Mouse (Mus musculus): ENCODE results near the gene Ano6. TPM values are rescaled to one million over a fixed set of nuclear protein-coding genes. Genes with fewer than 3 reads are reported as not detected.

The Ano6 gene
- polyA plus RNA-seq, 1 experiment, result 104 TPM

- WGBS, result 92% methylated on average over 10 of the region's 10 CpGs
Measured at GRCm38 (mm10) chr15:95828647-95829254, 38.1 kb downstream of the Ano6 start.

GRCm38 (mm10) chr15:95829553-95830205, 39.0 kb downstream of the Ano6 start:
- DNase-seq, result no peak
- no peak for TF ChIP-seq CTCF (IDR thresholded peaks at IDR 0.05; ENCODE audit: borderline replicate concordance, control insufficient read depth, extremely low read depth, insufficient read depth, low read length, poor library complexity)
- TF ChIP-seq POLR2A (IDR thresholded peaks at IDR 0.05; ENCODE audit: control insufficient read depth, extremely low read depth, insufficient read depth, low read length, poor library complexity), result no peak
- H3K27me3 ChIP-seq (ENCODE audit: control insufficient read depth, insufficient read depth, low read length), result no peaks in the 10 kb centered on the region
- H3K27ac ChIP-seq (ENCODE audit: control insufficient read depth, insufficient read depth, low read length), result no peak overlapping the region
- H3K36me3 ChIP-seq (ENCODE audit: control insufficient read depth, insufficient read depth, low read length), result peaks cover 3% of the 10 kb centered on the region; the same call in 1 of the 2 replicates
- no peak overlapping the region for H3K4me3 ChIP-seq (ENCODE audit: control insufficient read depth, insufficient read depth, low read length)
- WGBS, result 95% methylated on average over 14 of the region's 14 CpGs
- H3K4me1 ChIP-seq (replicated peaks; ENCODE audit: control insufficient read depth, insufficient read depth, low read length), result no peaks in the 10 kb centered on the region

More at GRCm38 (mm10) chr15:95828647-95829254, 38.1 kb downstream of the Ano6 start:
- no peak for DNase-seq
- no peaks in the 10 kb centered on the region for H3K4me1 ChIP-seq (replicated peaks; ENCODE audit: control insufficient read depth, insufficient read depth, low read length)
- H3K27me3 ChIP-seq (ENCODE audit: control insufficient read depth, insufficient read depth, low read length), result no peaks in the 10 kb centered on the region
- peaks cover 8% of the 10 kb centered on the region; the same call in 1 of the 2 replicates for H3K36me3 ChIP-seq (ENCODE audit: control insufficient read depth, insufficient read depth, low read length)
- TF ChIP-seq POLR2A (IDR thresholded peaks at IDR 0.05; ENCODE audit: control insufficient read depth, extremely low read depth, insufficient read depth, low read length, poor library complexity) (no peak), CTCF (IDR thresholded peaks at IDR 0.05; ENCODE audit: borderline replicate concordance, control insufficient read depth, extremely low read depth, insufficient read depth, low read length, poor library complexity) (no peak)
- no peak overlapping the region for H3K27ac ChIP-seq (ENCODE audit: control insufficient read depth, insufficient read depth, low read length)
- no peak overlapping the region for H3K4me3 ChIP-seq (ENCODE audit: control insufficient read depth, insufficient read depth, low read length)

GRCm38 (mm10) chr15:95830206-95830560, 39.5 kb downstream of the Ano6 start:
- H3K27ac ChIP-seq (ENCODE audit: control insufficient read depth, insufficient read depth, low read length), result no peak overlapping the region; the same call in 1 of the 2 replicates
- H3K36me3 ChIP-seq (ENCODE audit: control insufficient read depth, insufficient read depth, low read length), result peaks cover 3% of the 10 kb centered on the region; the same call in 1 of the 2 replicates
- H3K27me3 ChIP-seq (ENCODE audit: control insufficient read depth, insufficient read depth, low read length), result no peaks in the 10 kb centered on the region
- WGBS, result 96% methylated on average over 12 of the region's 12 CpGs
- no peak for TF ChIP-seq POLR2A (IDR thresholded peaks at IDR 0.05; ENCODE audit: control insufficient read depth, extremely low read depth, insufficient read depth, low read length, poor library complexity)
- TF ChIP-seq CTCF (IDR thresholded peaks at IDR 0.05; ENCODE audit: borderline replicate concordance, control insufficient read depth, extremely low read depth, insufficient read depth, low read length, poor library complexity), result no peak
- DNase-seq, result no peak
- no peaks in the 10 kb centered on the region for H3K4me1 ChIP-seq (replicated peaks; ENCODE audit: control insufficient read depth, insufficient read depth, low read length)
- H3K4me3 ChIP-seq (ENCODE audit: control insufficient read depth, insufficient read depth, low read length), result no peak overlapping the region

- DNase-seq, result no peak
- Histone ChIP-seq H3K36me3 (ENCODE audit: control insufficient read depth, insufficient read depth, low read length) (0 out of 2 replicates have a peak, but pooled peaks cover 3% of the 10 kb centered on the region), H3K4me1 (replicated peaks; ENCODE audit: control insufficient read depth, insufficient read depth, low read length) (peaks cover 4% of the 10 kb centered on the region; the same call in 1 of the 2 replicates), H3K4me3 (ENCODE audit: control insufficient read depth, insufficient read depth, low read length) (no peak overlapping the region), H3K27ac (ENCODE audit: control insufficient read depth, insufficient read depth, low read length) (no peak overlapping the region), H3K27me3 (ENCODE audit: control insufficient read depth, insufficient read depth, low read length) (no peaks in the 10 kb centered on the region)
- TF ChIP-seq POLR2A (IDR thresholded peaks at IDR 0.05; ENCODE audit: control insufficient read depth, extremely low read depth, insufficient read depth, low read length, poor library complexity) (no peak), CTCF (IDR thresholded peaks at IDR 0.05; ENCODE audit: borderline replicate concordance, control insufficient read depth, extremely low read depth, insufficient read depth, low read length, poor library complexity) (no peak)
- 92% methylated on average over 9 of the region's 9 CpGs for WGBS
Measured at GRCm38 (mm10) chr15:95833292-95833691, 42.6 kb downstream of the Ano6 start.

- TF ChIP-seq POLR2A (IDR thresholded peaks at IDR 0.05; ENCODE audit: control insufficient read depth, extremely low read depth, insufficient read depth, low read length, poor library complexity), result no peak
- TF ChIP-seq CTCF (IDR thresholded peaks at IDR 0.05; ENCODE audit: borderline replicate concordance, control insufficient read depth, extremely low read depth, insufficient read depth, low read length, poor library complexity), result no peak
- H3K36me3 ChIP-seq (ENCODE audit: control insufficient read depth, insufficient read depth, low read length), result no peaks in the 10 kb centered on the region
- no peak overlapping the region for H3K4me3 ChIP-seq (ENCODE audit: control insufficient read depth, insufficient read depth, low read length)
- WGBS, result 94% methylated on average over 4 of the region's 4 CpGs
- H3K27me3 ChIP-seq (ENCODE audit: control insufficient read depth, insufficient read depth, low read length), result no peaks in the 10 kb centered on the region
- peaks cover 6% of the 10 kb centered on the region; the same call in 1 of the 2 replicates for H3K4me1 ChIP-seq (replicated peaks; ENCODE audit: control insufficient read depth, insufficient read depth, low read length)
- no peak overlapping the region for H3K27ac ChIP-seq (ENCODE audit: control insufficient read depth, insufficient read depth, low read length)
- DNase-seq, result no peak
Measured at GRCm38 (mm10) chr15:95836077-95836476, 45.4 kb downstream of the Ano6 start.

- H3K27me3 ChIP-seq (ENCODE audit: control insufficient read depth, insufficient read depth, low read length), result no peaks in the 10 kb centered on the region
- H3K27ac ChIP-seq (ENCODE audit: control insufficient read depth, insufficient read depth, low read length), result no peak overlapping the region; the same call in 1 of the 2 replicates
- no peak overlapping the region for H3K4me3 ChIP-seq (ENCODE audit: control insufficient read depth, insufficient read depth, low read length)
- H3K4me1 ChIP-seq (replicated peaks; ENCODE audit: control insufficient read depth, insufficient read depth, low read length), result peaks cover 6% of the 10 kb centered on the region; the same call in 1 of the 2 replicates
- no peaks in the 10 kb centered on the region for H3K36me3 ChIP-seq (ENCODE audit: control insufficient read depth, insufficient read depth, low read length)
- TF ChIP-seq CTCF (IDR thresholded peaks at IDR 0.05; ENCODE audit: borderline replicate concordance, control insufficient read depth, extremely low read depth, insufficient read depth, low read length, poor library complexity) (no peak), POLR2A (IDR thresholded peaks at IDR 0.05; ENCODE audit: control insufficient read depth, extremely low read depth, insufficient read depth, low read length, poor library complexity) (no peak)
- DNase-seq, result no peak
- 68% methylated on average over 13 of the region's 13 CpGs for WGBS
Measured at GRCm38 (mm10) chr15:95836646-95837434, 46.2 kb downstream of the Ano6 start.

All from thymus, adult 2 months (tissue).